Mouse (Mus musculus): ENCODE results near the gene 1700029I15Rik.

The 1700029I15Rik gene

DNA sequence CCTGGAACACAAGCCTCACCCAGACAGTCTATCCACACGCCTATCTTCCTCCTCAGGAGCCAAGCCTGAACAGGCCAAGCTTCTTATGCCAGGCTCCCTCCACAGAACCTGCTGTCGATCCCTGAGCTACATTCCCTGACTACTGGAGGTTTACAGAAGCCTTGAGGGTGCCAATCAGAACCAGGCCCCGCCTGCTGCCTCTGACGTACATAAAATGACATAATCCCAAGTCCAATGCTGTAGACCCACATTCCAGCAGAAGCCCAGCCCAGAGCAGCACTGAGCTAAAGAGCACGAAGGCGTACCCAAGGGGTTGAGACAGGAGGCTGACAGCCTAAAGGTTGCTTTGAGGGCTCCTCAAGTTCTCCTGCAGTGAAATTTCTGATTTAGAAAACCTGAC, 45.5 kb downstream of the 1700029I15Rik start:
- DNase-seq: peak; percentile 89

- no peak for DNase-seq
These were observed 47.8 kb downstream of the 1700029I15Rik start for GRCm38 (mm10) chr2:92430089-92430488.

GRCm38 (mm10) chr2:92430723-92431541, 48.6 kb downstream of the 1700029I15Rik start:
- peak; percentile 60 for DNase-seq

GRCm38 (mm10) chr2:92431611-92432179, 49.4 kb downstream of the 1700029I15Rik start:
- DNase-seq: no peak

DNA sequence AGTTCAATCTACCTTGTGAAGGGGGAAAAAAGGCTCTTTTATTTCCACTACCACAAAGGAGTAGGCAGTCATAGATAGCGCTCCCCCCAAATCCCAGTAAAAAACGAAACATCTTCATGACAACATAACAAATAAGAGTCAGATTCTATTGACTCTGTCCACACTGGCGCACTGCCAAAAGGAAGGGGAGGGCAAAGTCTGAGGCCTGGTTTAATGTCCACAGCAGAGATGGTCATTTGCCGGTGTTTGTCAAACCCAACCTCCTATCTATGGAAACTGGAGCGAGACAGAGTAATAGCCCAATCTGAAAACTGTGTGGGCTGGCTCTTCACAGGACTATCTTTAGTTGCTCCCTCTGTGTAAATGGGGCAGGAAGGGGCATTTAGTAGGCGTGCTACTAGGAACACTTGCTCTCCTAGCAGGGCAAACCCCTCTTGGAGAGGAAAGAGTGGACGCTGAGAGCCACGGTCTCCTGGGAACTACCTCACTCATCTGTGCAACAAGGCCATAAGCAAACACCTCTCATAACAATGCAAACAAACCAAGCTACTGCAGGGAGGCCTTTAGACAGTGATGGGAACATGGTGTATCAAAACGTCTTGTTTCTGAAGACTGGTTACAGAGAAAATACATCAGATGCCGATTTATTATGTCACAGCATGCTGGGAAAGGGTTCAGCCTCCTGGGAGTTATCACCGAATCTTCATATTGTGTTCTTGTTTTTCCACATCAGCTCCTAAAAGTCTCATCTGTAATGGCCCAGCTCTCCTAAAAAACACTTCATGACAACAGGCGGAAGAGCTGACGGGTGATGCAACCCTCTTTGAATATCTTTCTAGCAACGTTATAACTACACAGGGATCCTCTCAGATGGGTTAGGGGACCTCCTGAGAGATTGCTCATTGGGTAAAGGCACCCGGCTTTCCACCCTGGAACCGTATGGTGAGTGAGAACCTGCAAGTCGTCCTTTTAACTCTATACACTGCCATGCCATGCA, 50.3 kb downstream of the 1700029I15Rik start:
- peak; percentile 87 for DNase-seq

- DNase-seq: peak; percentile 99
These were observed 51.4 kb downstream of the 1700029I15Rik start, which contains the start of gene Cry2 for GRCm38 (mm10) chr2:92433578-92434374. Gene Cry2, minus strand, starts transcription at chr2:92434043.

DNA sequence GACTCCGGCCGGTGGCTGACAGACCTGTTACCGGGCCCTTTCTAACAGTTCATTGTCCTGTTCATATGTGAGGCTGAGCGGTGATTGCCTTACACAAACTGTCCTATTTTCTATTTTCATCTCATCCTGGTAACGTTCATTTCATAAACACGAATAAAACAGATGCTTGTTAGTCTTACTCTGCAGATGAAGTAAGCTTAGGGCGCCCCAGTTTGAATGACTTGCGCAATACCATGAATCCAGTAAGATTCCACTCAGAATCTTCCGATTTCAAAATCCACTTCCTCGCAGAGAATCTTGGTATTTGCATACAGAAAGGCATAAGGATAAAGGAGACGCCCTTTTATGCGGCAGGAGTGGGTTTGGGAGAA, 52.0 kb downstream of the 1700029I15Rik start:
- no peak for DNase-seq

DNA sequence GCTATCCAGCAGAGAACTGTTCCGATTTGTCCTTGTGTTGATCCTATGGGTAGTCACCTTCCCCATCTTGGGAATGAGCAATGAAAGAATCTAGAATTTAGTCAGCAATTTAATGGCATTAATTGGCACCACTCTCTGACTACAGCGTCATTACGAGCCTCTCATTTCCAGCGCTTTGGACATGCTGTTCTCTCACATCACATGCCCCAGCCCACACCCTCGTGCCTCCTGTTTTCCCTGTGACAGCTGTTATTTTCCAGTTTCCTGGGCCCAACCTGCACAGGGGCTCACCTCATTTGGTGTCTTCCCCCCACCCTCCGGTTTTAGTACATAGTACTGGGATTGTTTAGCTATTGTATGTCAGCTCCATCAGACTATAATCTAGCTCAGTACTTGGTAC, 52.7 kb downstream of the 1700029I15Rik start:
- no peak for DNase-seq

Data from kidney, postnatal 14 days (tissue).